8 mouse cellular contexts compared by ENCODE assay signal in genomic region chr2:32236760-32237487, GRCm38 (mm10). TPM values are rescaled to one million over a fixed set of nuclear protein-coding genes. Genes with fewer than 3 reads are reported as not detected.
A peak's percentile ranks its signal among the peaks of the same experiment; 100 is the strongest.
DNase-seq lines count a peak whose midpoint lies in the region; ATAC-seq and TF ChIP-seq lines count a peak whose summit lies in the region.

No protein-coding gene starts in this region.

- H3K9ac ChIP-seq in embryonic facial prominence, embryonic 13.5 days, result peak overlapping the region; percentile 82
- peak overlapping the region; percentile 67 for H3K9ac ChIP-seq in heart, postnatal 0 days (replicated peaks; ENCODE audit: low read depth, low read length)

- H3K4me1 ChIP-seq in embryonic facial prominence, embryonic 13.5 days, result peaks cover 23% of the 10 kb centered on the region
- H3K4me1 ChIP-seq in heart, postnatal 0 days (ENCODE audit: control insufficient read depth, insufficient read depth), result peaks cover 15% of the 10 kb centered on the region

- peak overlapping the region; percentile 85 for H3K27ac ChIP-seq in embryonic facial prominence, embryonic 13.5 days
- peak overlapping the region; percentile 91 for H3K27ac ChIP-seq in heart, postnatal 0 days (ENCODE audit: low read depth)

- DNase-seq in adrenal gland, postnatal 10 days, result peak; percentile 68
- no peak for DNase-seq in adrenal gland, postnatal 4 days (ENCODE audit: low spot score in 2 of 2)
- DNase-seq in adrenal gland, postnatal 36 days, result peak; percentile 69 to 71
- peak; percentile 73 for DNase-seq in heart, postnatal 0 days (ENCODE audit: low spot score)
- DNase-seq in kidney, postnatal 25 days, result peak; percentile 62 to 76
- DNase-seq in lung, postnatal 10 days, result peak; percentile 76
- DNase-seq in retina, postnatal 7 days (ENCODE audit: low read depth, low spot score), result peak; percentile 30

- peak; percentile 48; the same call in 1 of the 2 replicates for ATAC-seq in embryonic facial prominence, embryonic 13.5 days (ENCODE audit: insufficient number of reproducible peaks, insufficient read depth, low FRiP score, low TSS enrichment, low read depth)
- peak; percentile 31 for ATAC-seq in heart, postnatal 0 days (ENCODE audit: insufficient read depth, low read depth)

- H3K4me2 ChIP-seq in embryonic facial prominence, embryonic 13.5 days, result peak overlapping the region; percentile 85
- H3K4me2 ChIP-seq in heart, postnatal 0 days (ENCODE audit: low read depth, low read length), result peak overlapping the region; percentile 94

- under 1% methylated on average over 20 of the region's 20 CpGs for WGBS in embryonic facial prominence, embryonic 13.5 days
- 0% methylated on average over 20 of the region's 20 CpGs for WGBS in heart, postnatal 0 days

- H3K4me3 ChIP-seq in embryonic facial prominence, embryonic 13.5 days, result peak overlapping the region; percentile 71
- peak overlapping the region; percentile 68 for H3K4me3 ChIP-seq in heart, postnatal 0 days (ENCODE audit: low read depth, low read length)

- peak; percentile 41 for TF ChIP-seq CTCF in heart, postnatal 0 days (IDR thresholded peaks at IDR 0.05; ENCODE audit: low read depth)

- TF ChIP-seq EP300 in heart, postnatal 0 days (IDR thresholded peaks at IDR 0.05; ENCODE audit: low read depth), result no peak

- H3K9me3 ChIP-seq in embryonic facial prominence, embryonic 13.5 days, result no peaks in the 10 kb centered on the region
- no peaks in the 10 kb centered on the region for H3K9me3 ChIP-seq in heart, postnatal 0 days (replicated peaks; ENCODE audit: control insufficient read depth, low read length)

- H3K36me3 ChIP-seq in embryonic facial prominence, embryonic 13.5 days, result peaks cover 37% of the 10 kb centered on the region
- H3K36me3 ChIP-seq in heart, postnatal 0 days (replicated peaks; ENCODE audit: control insufficient read depth, insufficient read depth, low read length), result peaks cover 24% of the 10 kb centered on the region

- H3K27me3 ChIP-seq in embryonic facial prominence, embryonic 13.5 days, result no peaks in the 10 kb centered on the region
- no peaks in the 10 kb centered on the region for H3K27me3 ChIP-seq in heart, postnatal 0 days (ENCODE audit: control insufficient read depth, insufficient read depth, low read length)

RNA-seq across cellular contexts. Expression of gene Pomt1, which starts 0.5 kb away (rescaled TPM):
- total RNA-seq in adrenal gland, postnatal 10 days (2021), result 10 to 100 TPM; 29.9 to 49.3 TPM
- 10 to 100 TPM; 36.7 to 40.4 TPM for total RNA-seq in adrenal gland, postnatal 4 days (2021)
- 10 to 100 TPM; 32.2 to 37.5 TPM for total RNA-seq in adrenal gland, postnatal 36 days (2021)
- 25.1 and 31.3 TPM in 2 replicates for polyA plus RNA-seq in embryonic facial prominence, embryonic 13.5 days (2015; fragmentation: Nextera tagmentation; extraction: Ambion mirVana)
- total RNA-seq in heart, postnatal 0 days (2014; rRNA removed; ENCODE audit: low replicate concordance), result 19.8 and 21.4 TPM in 2 replicates
- polyA plus RNA-seq in heart, postnatal 0 days (2015; fragmentation: Nextera tagmentation; extraction: Ambion mirVana), result 6.7 and 7.4 TPM in 2 replicates

RNA-seq across cellular contexts. Expression of gene Uck1, which starts 23.0 kb away (rescaled TPM):
- total RNA-seq in adrenal gland, postnatal 10 days (2021), result 100 to 1,000 TPM; 129 to 184 TPM
- 10 to 100 TPM; 88.3 to 98.2 TPM for total RNA-seq in adrenal gland, postnatal 4 days (2021)
- 100 to 1,000 TPM; 118 to 120 TPM for total RNA-seq in adrenal gland, postnatal 36 days (2021)
- polyA plus RNA-seq in embryonic facial prominence, embryonic 13.5 days (2015; fragmentation: Nextera tagmentation; extraction: Ambion mirVana), result 68.9 and 69.4 TPM in 2 replicates
- 47.2 and 55.1 TPM in 2 replicates for total RNA-seq in heart, postnatal 0 days (2014; rRNA removed; ENCODE audit: low replicate concordance)
- polyA plus RNA-seq in heart, postnatal 0 days (2015; fragmentation: Nextera tagmentation; extraction: Ambion mirVana), result 30.0 and 32.1 TPM in 2 replicates

RNA-seq across cellular contexts. Expression of gene Golga2, which starts 50.3 kb away (rescaled TPM):
- 10 to 100 TPM; 62.1 to 77.3 TPM for total RNA-seq in adrenal gland, postnatal 10 days (2021)
- total RNA-seq in adrenal gland, postnatal 4 days (2021), result 10 to 100 TPM; 78.6 to 80.4 TPM
- total RNA-seq in adrenal gland, postnatal 36 days (2021), result 10 to 100 TPM; 73.0 to 74.2 TPM
- polyA plus RNA-seq in embryonic facial prominence, embryonic 13.5 days (2015; fragmentation: Nextera tagmentation; extraction: Ambion mirVana), result 25.6 and 31.2 TPM in 2 replicates
- 46.7 and 56.4 TPM in 2 replicates for total RNA-seq in heart, postnatal 0 days (2014; rRNA removed; ENCODE audit: low replicate concordance)
- polyA plus RNA-seq in heart, postnatal 0 days (2015; fragmentation: Nextera tagmentation; extraction: Ambion mirVana), result 20.8 and 23.4 TPM in 2 replicates

RNA-seq across cellular contexts. Expression of gene Swi5, which starts 51.0 kb away (rescaled TPM):
- 100 to 1,000 TPM; 248 to 255 TPM for total RNA-seq in adrenal gland, postnatal 10 days (2021)
- total RNA-seq in adrenal gland, postnatal 4 days (2021), result 100 to 1,000 TPM; 225 to 237 TPM
- 100 to 1,000 TPM; 289 to 304 TPM for total RNA-seq in adrenal gland, postnatal 36 days (2021)
- 497 and 538 TPM in 2 replicates for polyA plus RNA-seq in embryonic facial prominence, embryonic 13.5 days (2015; fragmentation: Nextera tagmentation; extraction: Ambion mirVana)
- total RNA-seq in heart, postnatal 0 days (2014; rRNA removed; ENCODE audit: low replicate concordance), result 248 and 262 TPM in 2 replicates
- 330 and 353 TPM in 2 replicates for polyA plus RNA-seq in heart, postnatal 0 days (2015; fragmentation: Nextera tagmentation; extraction: Ambion mirVana)

Comparison
In these comparisons a context has a peak if more than half of its experiments do, and no peak if none do; other contexts are left out.
1. DNase-seq: peak in adrenal gland, postnatal 10 days (single experiment), adrenal gland, postnatal 36 days (2 of 2), heart, postnatal 0 days (single experiment), kidney, postnatal 25 days (2 of 2), lung, postnatal 10 days (single experiment) and retina, postnatal 7 days (single experiment); none in adrenal gland, postnatal 4 days (0 of 2).